Mouse (Mus musculus): ENCODE measurements around the gene Tmem232. TPM values are rescaled to one million over a fixed set of nuclear protein-coding genes. Genes with fewer than 3 reads are reported as not detected.
"Not testable (repeated sequence)": the region's sequence is repeated elsewhere in the genome, so short reads cannot be mapped to it uniquely, and the experiment has no call there.

Tmem232 gene
- polyA plus RNA-seq, 1 experiment = 0.31 TPM

GRCm38 (mm10) chr17:65351836-65352235 is 188.7 kb downstream of the Tmem232 start:
- no peak for TF ChIP-seq POLR2A (IDR thresholded peaks at IDR 0.05; ENCODE audit: borderline replicate concordance, extremely low read depth, insufficient read depth, insufficient read length, poor library complexity, severe bottlenecking)
- TF ChIP-seq CTCF (IDR thresholded peaks at IDR 0.05; ENCODE audit: borderline replicate concordance, extremely low read depth, insufficient read depth, insufficient read length) = no peak
- no peak for DNase-seq (ENCODE audit: low read depth)

- DNase-seq (ENCODE audit: low read depth) = no peak
- TF ChIP-seq CTCF (IDR thresholded peaks at IDR 0.05; ENCODE audit: borderline replicate concordance, extremely low read depth, insufficient read depth, insufficient read length) (no peak), POLR2A (IDR thresholded peaks at IDR 0.05; ENCODE audit: borderline replicate concordance, extremely low read depth, insufficient read depth, insufficient read length, poor library complexity, severe bottlenecking) (no peak)
These were observed 200.6 kb downstream of the Tmem232 start for GRCm38 (mm10) chr17:65340016-65340415.

DNA sequence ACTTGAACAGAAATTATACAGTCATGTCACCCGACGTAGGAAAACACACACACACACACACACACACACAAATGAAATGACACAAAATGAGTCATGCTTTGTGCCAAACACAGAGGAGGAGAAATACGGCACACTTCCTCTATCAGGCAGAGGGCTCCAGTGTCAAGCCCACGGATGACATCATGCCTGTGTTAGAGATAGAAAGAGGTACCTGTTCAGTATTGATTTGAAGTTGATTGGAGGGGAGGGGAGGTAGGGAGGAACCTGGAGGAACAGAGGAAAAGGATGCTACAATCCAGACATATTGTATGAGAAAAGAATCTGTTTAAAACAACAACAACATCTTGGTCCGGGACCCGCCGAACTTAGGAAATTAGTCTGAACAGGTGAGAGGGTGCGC is 209.8 kb downstream of the Tmem232 start:
- TF ChIP-seq CTCF (IDR thresholded peaks at IDR 0.05; ENCODE audit: borderline replicate concordance, extremely low read depth, insufficient read depth, insufficient read length) (no peak), POLR2A (IDR thresholded peaks at IDR 0.05; ENCODE audit: borderline replicate concordance, extremely low read depth, insufficient read depth, insufficient read length, poor library complexity, severe bottlenecking) (no peak)
- no peak for DNase-seq (ENCODE audit: low read depth)

GRCm38 (mm10) chr17:65325249-65325648 is 215.3 kb downstream of the Tmem232 start:
- DNase-seq (ENCODE audit: low read depth) = peak; percentile 61
- no peak for TF ChIP-seq POLR2A (IDR thresholded peaks at IDR 0.05; ENCODE audit: borderline replicate concordance, extremely low read depth, insufficient read depth, insufficient read length, poor library complexity, severe bottlenecking)
- peak; percentile 75 for TF ChIP-seq CTCF (IDR thresholded peaks at IDR 0.05; ENCODE audit: borderline replicate concordance, extremely low read depth, insufficient read depth, insufficient read length)

DNA sequence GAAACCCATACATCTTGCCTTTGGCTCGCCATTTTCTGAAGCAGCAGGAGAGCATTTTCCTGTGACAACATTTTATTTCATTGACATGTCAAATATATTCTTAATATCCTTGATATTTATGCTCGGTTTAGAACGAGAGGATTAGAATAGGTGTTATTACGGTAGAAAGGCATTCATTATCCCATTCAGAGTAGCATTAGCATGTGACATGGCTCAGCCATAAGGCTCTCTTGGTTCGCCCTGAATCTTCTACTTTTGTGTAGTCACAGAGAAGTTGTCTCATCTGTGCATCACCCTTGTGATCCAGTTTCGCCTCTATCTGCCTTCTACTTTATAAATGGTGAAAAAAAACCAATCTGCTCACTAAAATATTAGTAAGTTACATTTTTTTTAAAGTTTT is 220.0 kb downstream of the Tmem232 start:
- DNase-seq (ENCODE audit: low read depth) = peak; percentile 20

GRCm38 (mm10) chr17:65299946-65300345 is 240.6 kb downstream of the Tmem232 start:
- no peak for TF ChIP-seq CTCF (IDR thresholded peaks at IDR 0.05; ENCODE audit: borderline replicate concordance, extremely low read depth, insufficient read depth, insufficient read length)
- no peak for TF ChIP-seq POLR2A (IDR thresholded peaks at IDR 0.05; ENCODE audit: borderline replicate concordance, extremely low read depth, insufficient read depth, insufficient read length, poor library complexity, severe bottlenecking)
- DNase-seq (ENCODE audit: low read depth) = no peak

More for the DNA sequence above, 220.0 kb downstream of the Tmem232 start:
- TF ChIP-seq CTCF (IDR thresholded peaks at IDR 0.05; ENCODE audit: borderline replicate concordance, extremely low read depth, insufficient read depth, insufficient read length) (no peak), POLR2A (IDR thresholded peaks at IDR 0.05; ENCODE audit: borderline replicate concordance, extremely low read depth, insufficient read depth, insufficient read length, poor library complexity, severe bottlenecking) (no peak)

DNA sequence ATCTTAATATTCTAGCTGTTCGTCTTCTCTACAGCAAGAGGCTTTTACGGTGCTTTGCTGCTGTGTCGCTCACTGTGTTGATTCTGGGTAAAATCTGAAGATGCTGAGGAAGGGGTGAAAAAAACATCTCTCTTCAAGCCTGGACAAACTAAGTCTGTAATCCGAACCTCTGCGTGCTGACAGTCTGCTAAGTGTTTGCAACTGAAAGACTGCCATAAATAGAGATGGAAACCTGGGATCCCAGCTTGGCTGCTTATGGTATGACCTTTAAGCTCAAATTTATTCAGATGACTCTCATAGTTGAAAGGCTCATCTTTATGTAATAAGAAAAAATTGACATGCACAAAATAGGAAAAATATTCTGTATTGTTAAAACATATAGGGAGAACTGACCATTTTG is 242.8 kb downstream of the Tmem232 start:
- no peak for DNase-seq (ENCODE audit: low read depth)
- TF ChIP-seq CTCF (IDR thresholded peaks at IDR 0.05; ENCODE audit: borderline replicate concordance, extremely low read depth, insufficient read depth, insufficient read length) = no peak
- no peak for TF ChIP-seq POLR2A (IDR thresholded peaks at IDR 0.05; ENCODE audit: borderline replicate concordance, extremely low read depth, insufficient read depth, insufficient read length, poor library complexity, severe bottlenecking)

DNA sequence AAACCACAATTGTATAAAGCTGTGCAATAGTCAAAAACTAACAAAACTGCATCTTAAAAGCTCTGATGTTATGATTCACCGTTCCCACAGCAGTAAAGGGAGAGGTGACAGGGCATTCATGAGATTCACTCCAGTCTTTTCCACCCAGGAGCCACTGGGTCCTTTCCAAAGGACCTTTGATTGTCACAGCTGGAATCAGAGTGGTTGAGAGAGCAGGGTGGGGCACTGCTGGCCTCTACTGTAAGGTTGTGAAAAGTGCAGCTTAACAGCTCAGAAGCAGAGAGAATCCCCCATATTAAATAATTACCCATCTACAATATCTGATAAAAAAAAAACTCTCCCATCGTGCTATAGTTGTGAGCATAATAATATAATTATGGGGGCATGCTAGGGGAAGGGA is 288.4 kb downstream of the Tmem232 start:
- peak; percentile 57 for DNase-seq (ENCODE audit: low read depth)
- TF ChIP-seq CTCF (IDR thresholded peaks at IDR 0.05; ENCODE audit: borderline replicate concordance, extremely low read depth, insufficient read depth, insufficient read length) (peak; percentile 62; the same call in 1 of the 2 replicates), POLR2A (IDR thresholded peaks at IDR 0.05; ENCODE audit: borderline replicate concordance, extremely low read depth, insufficient read depth, insufficient read length, poor library complexity, severe bottlenecking) (no peak)

DNA sequence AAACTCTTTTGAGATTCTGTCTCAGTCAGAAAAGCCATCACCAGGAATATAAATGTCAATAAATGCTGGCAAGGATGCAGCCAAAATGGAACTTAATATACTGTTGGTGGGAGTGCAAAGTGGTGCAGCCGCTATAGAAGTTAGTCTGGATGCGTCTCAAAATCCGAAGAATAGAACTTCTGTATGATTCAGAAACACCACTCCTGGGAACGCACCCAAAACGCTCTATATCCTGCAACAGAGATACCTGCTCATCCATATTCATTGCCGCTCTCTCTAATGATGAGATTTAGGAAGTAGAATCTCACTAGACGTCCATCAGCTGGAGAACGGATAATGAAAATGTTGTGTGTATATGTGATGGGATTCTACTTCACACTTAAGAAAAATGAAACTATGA is 290.3 kb downstream of the Tmem232 start:
- TF ChIP-seq POLR2A (IDR thresholded peaks at IDR 0.05; ENCODE audit: borderline replicate concordance, extremely low read depth, insufficient read depth, insufficient read length, poor library complexity, severe bottlenecking) (no peak), CTCF (IDR thresholded peaks at IDR 0.05; ENCODE audit: borderline replicate concordance, extremely low read depth, insufficient read depth, insufficient read length) (no peak)
- no peak for DNase-seq (ENCODE audit: low read depth)

GRCm38 (mm10) chr17:65243716-65244115 is 296.9 kb downstream of the Tmem232 start:
- DNase-seq (ENCODE audit: low read depth) = peak; percentile 63
- TF ChIP-seq POLR2A (IDR thresholded peaks at IDR 0.05; ENCODE audit: borderline replicate concordance, extremely low read depth, insufficient read depth, insufficient read length, poor library complexity, severe bottlenecking) (no peak), CTCF (IDR thresholded peaks at IDR 0.05; ENCODE audit: borderline replicate concordance, extremely low read depth, insufficient read depth, insufficient read length) (no peak)

GRCm38 (mm10) chr17:65225347-65225916 is 315.1 kb downstream of the Tmem232 start:
- DNase-seq (ENCODE audit: low read depth) = no peak
- no peak for TF ChIP-seq POLR2A (IDR thresholded peaks at IDR 0.05; ENCODE audit: borderline replicate concordance, extremely low read depth, insufficient read depth, insufficient read length, poor library complexity, severe bottlenecking)
- no peak for TF ChIP-seq CTCF (IDR thresholded peaks at IDR 0.05; ENCODE audit: borderline replicate concordance, extremely low read depth, insufficient read depth, insufficient read length)

DNA sequence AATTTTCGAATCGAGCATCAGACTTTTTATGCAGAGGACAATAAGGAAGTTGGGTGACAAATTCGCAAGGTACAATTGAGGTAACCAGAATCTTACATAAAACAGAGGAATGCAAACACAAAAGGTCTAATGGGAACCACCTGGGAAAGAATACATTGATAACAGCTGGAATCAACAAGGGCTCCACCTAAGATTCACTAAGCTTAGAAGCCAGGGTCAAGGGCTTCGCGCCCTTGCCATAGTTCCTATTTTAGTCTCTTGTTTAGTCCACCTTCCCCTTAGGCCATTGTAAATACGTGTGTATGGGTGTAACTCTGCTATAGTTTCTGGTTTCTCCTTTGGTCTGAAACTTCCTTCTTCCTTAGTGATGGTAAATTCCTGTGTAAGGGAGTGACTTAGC is 318.9 kb downstream of the Tmem232 start:
- not testable (repeated sequence) for DNase-seq (ENCODE audit: low read depth)

Other genes with a start within 250 kb of the Tmem232 start
- 75.9 and 76.7 TPM in 2 replicates for gene Vapa, start 72.8 kb upstream of the Tmem232 start, polyA plus RNA-seq (2012; rRNA removed)
- 0.10 and 0.11 TPM in 2 replicates for gene Txndc2, start 101.4 kb upstream of the Tmem232 start, polyA plus RNA-seq (2012; rRNA removed)
- gene Rab31, start 232.0 kb upstream of the Tmem232 start, polyA plus RNA-seq (2012; rRNA removed) = 53.2 and 56.6 TPM in 2 replicates
- gene Ppp4r1, start 241.8 kb upstream of the Tmem232 start, polyA plus RNA-seq (2012; rRNA removed) = 92.2 and 93.7 TPM in 2 replicates